In the genomic region with DNA sequence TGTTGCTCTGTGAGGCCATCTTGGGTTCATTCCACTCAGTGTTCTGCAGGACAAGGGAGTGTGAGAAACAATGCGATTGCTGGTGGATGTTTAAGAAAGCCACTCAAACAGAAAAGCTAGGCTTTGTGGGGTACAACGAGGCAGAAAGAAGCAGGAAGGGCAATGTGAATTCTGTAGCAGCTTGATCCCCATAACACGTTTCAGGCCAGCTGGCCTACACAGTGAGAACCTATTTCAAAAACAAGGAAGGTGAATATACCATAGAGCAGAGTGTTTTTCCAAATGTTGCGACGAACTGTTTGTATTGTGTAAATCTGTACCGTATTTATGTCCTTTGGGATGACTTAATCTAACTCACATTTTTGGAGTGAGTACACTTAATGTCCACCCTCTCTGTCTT, we compare ENCODE assay signal across 11 mouse cellular contexts. TPM values are rescaled to one million over a fixed set of nuclear protein-coding genes. Genes with fewer than 3 reads are reported as not detected.
DNase-seq lines count a peak whose midpoint lies in the region; ATAC-seq and TF ChIP-seq lines count a peak whose summit lies in the region.
"Had no signal": no experiment of that assay in that cellular context is flagged by ENCODE, and none has a peak within 500 bp of the region (broad histone marks: within the 10 kb centered on the region; RNA-seq: fewer than 3 reads in every experiment).

No protein-coding gene starts in this region.

- H3K36me3 ChIP-seq in CH12.LX (replicated peaks in 1 of 2; ENCODE audit: control insufficient read depth in 1 of 2, insufficient read depth in 1 of 2, low read length in 1 of 2): peaks cover 3 to 15% of the 10 kb centered on the region in 2 experiments
- H3K36me3 ChIP-seq in hindbrain, embryonic 10.5 days: peaks cover 22% of the 10 kb centered on the region
- H3K36me3 ChIP-seq in liver, postnatal 0 days (replicated peaks; ENCODE audit: insufficient read depth, low read length): no peaks in the 10 kb centered on the region

- peak overlapping the region; percentile 98 for H3K27ac ChIP-seq in CH12.LX (ENCODE audit: insufficient read depth, low read depth)
- peak overlapping the region; percentile 98 for H3K27ac ChIP-seq in hindbrain, embryonic 10.5 days
- H3K27ac ChIP-seq in liver, postnatal 0 days (ENCODE audit: low read depth): no peak overlapping the region

- ATAC-seq in liver, postnatal 0 days: no peak
- no peak for ATAC-seq in megakaryocyte, adult 5-6 weeks (ENCODE audit: poor library complexity, severe bottlenecking)

- H3K9me3 ChIP-seq in CH12.LX (replicated peaks; ENCODE audit: low read length): peaks cover 2% of the 10 kb centered on the region
- H3K9me3 ChIP-seq in hindbrain, embryonic 10.5 days: no peaks in the 10 kb centered on the region
- H3K9me3 ChIP-seq in liver, postnatal 0 days (ENCODE audit: low read length): no peaks in the 10 kb centered on the region

- no peak for TF ChIP-seq POLR2A in CH12.LX (IDR thresholded peaks at IDR 0.05; ENCODE audit: low read depth, low read length)

- peak overlapping the region; percentile 92 for H3K4me2 ChIP-seq in CH12.LX (ENCODE audit: insufficient read depth, low read depth, poor library complexity, severe bottlenecking)
- peak overlapping the region; percentile 86; the same call in 1 of the 2 replicates for H3K4me2 ChIP-seq in liver, postnatal 0 days (ENCODE audit: low read depth, low read length)

- peaks cover 10 to 40% of the 10 kb centered on the region in 2 experiments; a peak in 3 of 4 replicates for H3K4me1 ChIP-seq in CH12.LX (ENCODE audit: control insufficient read depth in 1 of 2, insufficient read depth in 2 of 2)
- peaks cover 39% of the 10 kb centered on the region for H3K4me1 ChIP-seq in hindbrain, embryonic 10.5 days (replicated peaks)
- peaks cover 10% of the 10 kb centered on the region; the same call in 1 of the 2 replicates for H3K4me1 ChIP-seq in liver, postnatal 0 days (ENCODE audit: insufficient read depth)

- H3K4me3 ChIP-seq in CH12.LX (replicated peaks in 1 of 3; ENCODE audit: low read depth in 2 of 3, low read length in 2 of 3, poor library complexity in 1 of 3): peak overlapping the region; percentile 50 to 71 (median 56)
- H3K4me3 ChIP-seq in hindbrain, embryonic 10.5 days: peak overlapping the region; percentile 82
- H3K4me3 ChIP-seq in liver, postnatal 0 days (ENCODE audit: low read depth, low read length): no peak overlapping the region

- 71% methylated on average over 6 of the region's 6 CpGs for WGBS in hindbrain, embryonic 10.5 days
- WGBS in liver, postnatal 0 days (ENCODE audit: insufficient replicate concordance): 75% methylated on average over 6 of the region's 6 CpGs

- in situ Hi-C loops in CH12.LX (cut with MboI; ENCODE audit: low pct_ligation_motif_present, low pct_unique_long_range_greater_than_20kb, low sequenced_read_pairs): loop anchor here (5.0 kb wide), 1 partner anchor 70 kb away; no protein-coding TSS in a partner anchor

- H3K27me3 ChIP-seq in CH12.LX (replicated peaks): no peaks in the 10 kb centered on the region
- H3K27me3 ChIP-seq in hindbrain, embryonic 10.5 days (ENCODE audit: insufficient read depth, poor library complexity, severe bottlenecking): no peaks in the 10 kb centered on the region
- no peaks in the 10 kb centered on the region for H3K27me3 ChIP-seq in liver, postnatal 0 days (ENCODE audit: insufficient read depth, low read length)

- dilution Hi-C loops in CH12.LX (cut with MboI; ENCODE audit: extremely low pct_ligation_motif_present, extremely low pct_unique_long_range_greater_than_20kb, low sequenced_read_pairs): no loop called here

- DNase-seq in cerebellum, adult 9-10 months: peak; percentile 38
- DNase-seq in cerebellum, postnatal 36 days: no peak
- DNase-seq in CH12.LX (ENCODE audit: extremely low read depth): no peak
- DNase-seq in hindbrain, embryonic 10.5 days (ENCODE audit: low spot score): no peak
- no peak for DNase-seq in liver, postnatal 0 days
- DNase-seq in urinary bladder, postnatal 25 days (ENCODE audit: low spot score): no peak
- DNase-seq in urinary bladder, postnatal 36 days (ENCODE audit: low spot score in 2 of 2): no peak
- DNase-seq: adrenal gland, postnatal 10 days; gastrocnemius, postnatal 14 days; lung, postnatal 36 days had no signal

- no peak for TF ChIP-seq EP300 in CH12.LX (IDR thresholded peaks at IDR 0.05; ENCODE audit: low read length)
- no peak for TF ChIP-seq EP300 in liver, postnatal 0 days (IDR thresholded peaks at IDR 0.05; ENCODE audit: low read depth)

- TF ChIP-seq RAD21 in CH12.LX (IDR thresholded peaks at IDR 0.05; ENCODE audit: low read depth, low read length): no peak

- peaks cover 38% of the 10 kb centered on the region for H3K79me2 ChIP-seq in CH12.LX (replicated peaks; ENCODE audit: control insufficient read depth, extremely low read depth, insufficient read depth, poor library complexity, severe bottlenecking)

- no peak for TF ChIP-seq CTCF in CH12.LX (conservative IDR thresholded peaks at IDR 0.05 in 1 of 2, IDR thresholded peaks at IDR 0.05 in 1 of 2; ENCODE audit: low read depth in 2 of 2, low read length in 2 of 2)
- TF ChIP-seq CTCF in liver, postnatal 0 days (IDR thresholded peaks at IDR 0.05; ENCODE audit: low read depth): no peak

- H3K9ac ChIP-seq in CH12.LX (ENCODE audit: insufficient read depth, low read depth): peak overlapping the region; percentile 91
- H3K9ac ChIP-seq in liver, postnatal 0 days (replicated peaks): no peak overlapping the region

TF ChIP-seq in CH12.LX, 34 proteins besides CTCF, POLR2A, EP300 and RAD21:
- no peak for TF ChIP-seq KAT2A (IDR thresholded peaks at IDR 0.05; ENCODE audit: insufficient replicate concordance, low read length)
- no peak for TF ChIP-seq RCOR1 (conservative IDR thresholded peaks at IDR 0.05; ENCODE audit: low read depth, low read length)
- TF ChIP-seq GABPA (IDR thresholded peaks at IDR 0.05; ENCODE audit: insufficient replicate concordance, low read depth, low read length): no peak
- TF ChIP-seq CHD1 (IDR thresholded peaks at IDR 0.05; ENCODE audit: low read depth, low read length): peak; percentile 70; the same call in 1 of the 2 replicates
- no peak for TF ChIP-seq MYC (IDR thresholded peaks at IDR 0.05; ENCODE audit: low read depth, low read length)

RNA-seq across cellular contexts. Expression of gene Zfp60, which starts 1.3 kb away (rescaled TPM):
- total RNA-seq in CH12.LX (2012; rRNA removed) (7.8 and 8.2 TPM in 2 replicates), CH12.LX (2014; rRNA removed) (7.2 and 8.1 TPM in 2 replicates)
- 6.9 and 7.2 TPM in 2 replicates for polyA plus RNA-seq in CH12.LX (2012; ENCODE audit: insufficient read length, low read depth)
- 55.2 and 62.2 TPM in 2 replicates for polyA plus RNA-seq in hindbrain, embryonic 10.5 days (2016; fragmentation: Nextera tagmentation; extraction: Ambion mirVana)
- polyA plus RNA-seq in liver, postnatal 0 days (2015; fragmentation: Nextera tagmentation; extraction: Ambion mirVana): 3.2 and 3.9 TPM in 2 replicates
- total RNA-seq in megakaryocyte, adult 5-6 weeks (2015): 4.6 and 5.1 TPM in 2 replicates
- 3.3 and 4.3 TPM in 2 replicates for total RNA-seq in megakaryocyte, adult 5-6 weeks (2017)

RNA-seq across cellular contexts. Expression of gene Zfp607b, which starts 43.4 kb away (rescaled TPM):
- 0.76 and 1.2 TPM in 2 replicates for total RNA-seq in CH12.LX (2012; rRNA removed)
- 0.93 and 0.97 TPM in 2 replicates for total RNA-seq in CH12.LX (2014; rRNA removed)
- polyA plus RNA-seq in CH12.LX (2012; ENCODE audit: insufficient read length, low read depth): 0.90 and 1.0 TPM in 2 replicates
- 5.2 and 6.6 TPM in 2 replicates for polyA plus RNA-seq in hindbrain, embryonic 10.5 days (2016; fragmentation: Nextera tagmentation; extraction: Ambion mirVana)
- polyA plus RNA-seq in liver, postnatal 0 days (2015; fragmentation: Nextera tagmentation; extraction: Ambion mirVana): 0.46 and 0.78 TPM in 2 replicates
- 0.46 and 1.4 TPM in 2 replicates for total RNA-seq in megakaryocyte, adult 5-6 weeks (2015)
- total RNA-seq in megakaryocyte, adult 5-6 weeks (2017): 0.41 and 1.6 TPM in 2 replicates

RNA-seq across cellular contexts. Expression of gene Map3k10, which starts 58.1 kb away (rescaled TPM):
- total RNA-seq in CH12.LX (2012; rRNA removed): 15.0 and 16.7 TPM in 2 replicates
- 7.2 and 7.8 TPM in 2 replicates for total RNA-seq in CH12.LX (2014; rRNA removed)
- polyA plus RNA-seq in CH12.LX (2012; ENCODE audit: insufficient read length, low read depth): 7.6 and 8.2 TPM in 2 replicates
- 8.3 and 10.6 TPM in 2 replicates for polyA plus RNA-seq in hindbrain, embryonic 10.5 days (2016; fragmentation: Nextera tagmentation; extraction: Ambion mirVana)
- polyA plus RNA-seq in liver, postnatal 0 days (2015; fragmentation: Nextera tagmentation; extraction: Ambion mirVana): 1.7 and 2.2 TPM in 2 replicates
- total RNA-seq in megakaryocyte, adult 5-6 weeks (2015): 1.7 and 2.4 TPM in 2 replicates
- 2.3 and 4.3 TPM in 2 replicates for total RNA-seq in megakaryocyte, adult 5-6 weeks (2017)
